Mouse (Mus musculus) myocyte (in vitro differentiated cells): ENCODE results near the gene Pik3r5.

ENCODE experiments used
- CEBPB ChIP-seq: IDR thresholded peaks from 2 replicates; pipeline ENCODE4 v1.6.1; 2011; ENCODE audit warnings: mild to moderate bottlenecking, moderate library complexity; ENCODE audit not compliant: poor library complexity, insufficient read depth, severe bottlenecking
- E2F4 ChIP-seq: IDR thresholded peaks from one replicate; pipeline ENCODE4 v1.6.1; 2011; ENCODE audit warnings: mild to moderate bottlenecking, control low read depth, moderate library complexity; ENCODE audit not compliant: insufficient read depth
- MAX ChIP-seq: IDR thresholded peaks from one replicate; pipeline ENCODE4 v1.6.1; 2011; ENCODE audit warnings: low read depth, mild to moderate bottlenecking, control low read depth
- MYOD1 ChIP-seq, 3 experiments: IDR thresholded peaks; one replicate each; pipeline ENCODE4 v1.6.1; 2011; ENCODE audit warnings: control low read depth in 2 of 3, low read depth in 2 of 3, mild to moderate bottlenecking in 2 of 3, moderate library complexity in 1 of 3; ENCODE audit not compliant: insufficient read length in 2 of 3, control insufficient read depth in 1 of 3
- MYOG ChIP-seq, 3 experiments: IDR thresholded peaks; one replicate each; pipeline ENCODE4 v1.6.1; 2011; ENCODE audit warnings: control low read depth in 2 of 3, low read depth in 2 of 3, mild to moderate bottlenecking in 2 of 3; ENCODE audit not compliant: insufficient read length in 2 of 3, control insufficient read depth in 1 of 3, insufficient read depth in 1 of 3
- POLR2A ChIP-seq: IDR thresholded peaks from one replicate; pipeline ENCODE4 v1.6.1; 2011; ENCODE audit warnings: low read depth, mild to moderate bottlenecking, control low read depth, moderate library complexity; ENCODE audit not compliant: insufficient read length
- POLR2AphosphoS2 ChIP-seq: IDR thresholded peaks from one replicate; pipeline ENCODE4 v1.6.1; 2011; ENCODE audit warnings: low read depth, control low read depth; ENCODE audit not compliant: insufficient read length
- REST ChIP-seq: IDR thresholded peaks from one replicate; pipeline ENCODE4 v1.6.1; 2011; ENCODE audit warnings: mild to moderate bottlenecking, control low read depth, moderate library complexity; ENCODE audit not compliant: insufficient read depth, insufficient read length
- SRF ChIP-seq: IDR thresholded peaks from one replicate; pipeline ENCODE4 v1.6.1; 2011; ENCODE audit warnings: low read depth; ENCODE audit not compliant: control insufficient read depth, insufficient read length
- TCF12 ChIP-seq: IDR thresholded peaks from one replicate; pipeline ENCODE4 v1.6.1; 2011; ENCODE audit warnings: mild to moderate bottlenecking, control low read depth; ENCODE audit not compliant: poor library complexity, insufficient read depth, severe bottlenecking
- USF1 ChIP-seq: IDR thresholded peaks from one replicate; pipeline ENCODE4 v1.6.1; 2011; ENCODE audit warnings: low read depth, mild to moderate bottlenecking, control low read depth, moderate library complexity

DNA sequence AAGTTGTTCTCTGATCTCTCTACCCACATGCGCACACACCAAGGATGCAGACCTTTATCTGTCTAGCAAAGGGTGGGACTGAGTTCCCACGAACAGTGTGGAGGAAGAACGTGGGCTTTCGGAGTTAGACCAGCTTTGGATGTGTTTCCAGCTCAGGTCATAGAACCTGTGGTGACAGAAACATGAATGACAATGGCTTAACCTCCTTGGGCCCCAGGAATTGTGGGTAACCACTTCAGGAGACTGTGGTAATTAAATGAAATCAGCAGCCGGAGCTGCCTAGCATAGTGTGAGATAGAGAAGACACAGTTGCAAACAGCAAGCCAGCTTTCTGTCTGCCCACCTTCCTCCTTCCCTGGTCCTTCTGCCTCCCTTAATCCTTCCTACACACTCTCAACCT lies 32.3 kb downstream of the Pik3r5 start:
- TF ChIP-seq USF1: no peak
- no peak for TF ChIP-seq POLR2A
- no peak for TF ChIP-seq CEBPB
- TF ChIP-seq MYOG (IDR thresholded peaks at IDR 0.05; ENCODE audit: control insufficient read depth in 1 of 3, insufficient read depth in 1 of 3, insufficient read length in 2 of 3, low read depth in 2 of 3): no peak
- no peak for TF ChIP-seq E2F4
- no peak for TF ChIP-seq SRF
- TF ChIP-seq REST: no peak
- TF ChIP-seq MYOD1 (IDR thresholded peaks at IDR 0.05; ENCODE audit: control insufficient read depth in 1 of 3, insufficient read length in 2 of 3, low read depth in 2 of 3): no peak
- TF ChIP-seq POLR2AphosphoS2: no peak
- no peak for TF ChIP-seq TCF12
- TF ChIP-seq MAX: no peak
